Mouse (Mus musculus) hindbrain, embryonic 11.5 days (tissue): ENCODE data around the gene Dlg2. TPM values are rescaled to one million over a fixed set of nuclear protein-coding genes. Genes with fewer than 3 reads are reported as not detected.
A peak's percentile ranks its signal among the peaks of the same experiment; 100 is the strongest.

Experiments used
- ATAC-seq: fragments of 200-750 bp; cut with Nextera tagmentation; 2 replicates; pipeline ENCODE4 v1.8.0; 2017; ENCODE audit warnings: mild to moderate bottlenecking, moderate TSS enrichment, moderate library complexity; ENCODE audit not compliant: low FRiP score
- DNase-seq: peaks from one replicate; pipeline ENCODE4 v3.0.0-alpha.2; 2015; ENCODE audit warnings: low spot score
- H3K27ac ChIP-seq: fragments of 300-500 bp; sonication (generic); 2 replicates; pipeline ENCODE4 v1.5.1; 2014; ENCODE audit warnings: mild to moderate bottlenecking, low read depth, low read length
- H3K27me3 ChIP-seq: fragments of 300-500 bp; sonication (generic); 2 replicates; pipeline ENCODE4 v1.6.1; 2014; ENCODE audit warnings: mild to moderate bottlenecking, low read length, moderate library complexity, mixed read lengths; ENCODE audit not compliant: control insufficient read depth, insufficient read depth
- H3K36me3 ChIP-seq: fragments of 300-500 bp; sonication (generic); 2 replicates; pipeline ENCODE4 v1.6.1; 2014; ENCODE audit warnings: mild to moderate bottlenecking, low read length, moderate library complexity, mixed read lengths; ENCODE audit not compliant: control insufficient read depth, insufficient read depth
- H3K4me1 ChIP-seq: fragments of 300-500 bp; sonication (generic); replicated peaks from 2 replicates; pipeline ENCODE4 v1.6.1; 2014; ENCODE audit warnings: low read length, mixed read lengths; ENCODE audit not compliant: control insufficient read depth, insufficient read depth
- H3K4me2 ChIP-seq: fragments of 300-500 bp; sonication (generic); replicated peaks from 2 replicates; pipeline ENCODE4 v1.6.1; 2014; ENCODE audit warnings: mild to moderate bottlenecking, low read depth, low read length
- H3K4me3 ChIP-seq: fragments of 300-500 bp; sonication (generic); 2 replicates; pipeline ENCODE4 v1.5.1; 2014; ENCODE audit warnings: low read depth, low read length
- H3K9ac ChIP-seq: fragments of 300-500 bp; sonication (generic); 2 replicates; pipeline ENCODE4 v1.6.1; 2014; ENCODE audit warnings: low read depth, low read length
- H3K9me3 ChIP-seq: fragments of 300-500 bp; sonication (generic); 2 replicates; pipeline ENCODE4 v1.6.1; 2016; ENCODE audit warnings: low read length; ENCODE audit not compliant: control insufficient read depth
- WGBS: fragments of 180-500 bp; shearing (Covaris S2); extraction: QIAGEN DNeasy Blood & Tissue Kit; methylation state at CpG from one replicate; pipeline ENCODE4 v1.1.7; 2014; 5-methylcytosine and 5-hydroxymethylcytosine counted together
- polyA plus RNA-seq: library from polyadenylated mRNA; unstranded; fragments of >200 nt; fragmentation: Nextera tagmentation; extraction: Ambion mirVana; gene quantifications from 2 replicates; pipeline ENCODE4 v1.2.1, GENCODE M21; 2014

Dlg2 gene
- polyA plus RNA-seq, 1 experiment from 2014 or later = 3.1 TPM

GRCm38 (mm10) chr7:91214921-91215320 is 738.4 kb downstream of the Dlg2 start:
- no peak for ATAC-seq
- Histone ChIP-seq H3K36me3 (no peaks in the 10 kb centered on the region), H3K4me3 (no peak overlapping the region), H3K27me3 (no peaks in the 10 kb centered on the region), H3K4me2 (no peak overlapping the region), H3K9me3 (no peaks in the 10 kb centered on the region), H3K4me1 (no peaks in the 10 kb centered on the region), H3K27ac (no peak overlapping the region), H3K9ac (no peak overlapping the region)
- WGBS = 74% methylated on average over 1 of the region's 1 CpGs
- no peak for DNase-seq

DNA sequence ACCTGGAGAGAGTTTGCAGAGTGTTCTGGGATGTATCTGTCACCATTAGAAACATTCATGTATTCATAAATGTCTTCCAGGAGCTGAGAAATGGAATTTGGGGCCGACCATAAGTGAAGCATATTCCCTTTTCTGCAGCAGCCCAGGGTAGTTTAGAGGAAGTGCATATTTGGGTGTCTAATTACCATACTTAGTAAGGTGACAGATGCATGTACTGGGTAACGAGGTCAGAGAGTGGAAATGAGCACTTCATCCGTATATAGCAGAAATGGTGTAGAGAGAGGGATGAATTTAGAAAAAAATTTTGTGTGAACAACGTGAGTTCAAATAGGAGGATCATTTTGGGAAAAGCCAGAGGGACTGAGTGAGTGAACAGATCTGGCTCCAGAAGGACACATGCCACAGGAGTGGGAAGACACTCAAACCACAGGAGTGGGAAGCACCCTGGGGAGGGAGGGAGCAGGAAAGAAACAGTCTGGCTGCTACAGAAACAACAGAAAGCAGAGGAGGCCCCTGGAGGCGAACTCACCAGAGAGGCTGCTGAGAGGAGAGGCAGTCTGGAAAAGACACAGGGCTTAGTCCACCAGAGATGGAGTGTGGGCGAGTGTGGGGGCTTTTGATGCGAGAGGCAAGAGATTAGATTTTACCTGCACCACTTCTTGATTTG is 742.0 kb downstream of the Dlg2 start:
- no peaks in the 10 kb centered on the region for H3K36me3 ChIP-seq
- DNase-seq = no peak

DNA sequence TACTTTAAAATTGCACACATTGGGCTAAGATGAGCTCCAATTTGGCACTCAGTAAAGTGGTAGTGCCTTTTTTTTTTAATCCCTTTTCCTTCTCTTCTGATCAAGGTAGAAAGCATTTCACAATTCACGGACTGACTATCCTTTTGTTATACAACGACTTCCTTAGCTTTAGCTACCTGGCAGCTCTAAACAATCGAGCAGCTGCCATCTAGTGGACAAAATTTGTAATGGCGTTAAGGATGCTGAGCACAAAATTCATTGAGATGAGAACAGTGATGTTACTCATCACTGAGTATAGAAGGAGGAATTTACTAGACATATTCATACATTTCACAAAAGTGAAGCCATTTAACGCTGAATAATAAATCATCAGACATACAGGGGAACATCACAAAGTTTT is 750.0 kb downstream of the Dlg2 start:
- no peak overlapping the region for H3K4me2 ChIP-seq
- DNase-seq = peak; percentile 82

More for the DNA sequence above, 742.0 kb downstream of the Dlg2 start:
- Histone ChIP-seq H3K4me1 (no peaks in the 10 kb centered on the region), H3K4me2 (no peak overlapping the region), H3K9ac (no peak overlapping the region), H3K9me3 (no peaks in the 10 kb centered on the region), H3K27me3 (no peaks in the 10 kb centered on the region), H3K4me3 (no peak overlapping the region), H3K27ac (no peak overlapping the region)
- 70% methylated on average over 7 of the region's 7 CpGs for WGBS
- no peak for ATAC-seq

GRCm38 (mm10) chr7:91241718-91242117 is 765.2 kb downstream of the Dlg2 start:
- no peak overlapping the region for H3K9ac ChIP-seq
- 77% methylated on average over 4 of the region's 4 CpGs for WGBS
- H3K36me3 ChIP-seq = no peaks in the 10 kb centered on the region
- H3K4me1 ChIP-seq = no peaks in the 10 kb centered on the region
- H3K27me3 ChIP-seq = no peaks in the 10 kb centered on the region
- no peaks in the 10 kb centered on the region for H3K9me3 ChIP-seq
- no peak overlapping the region for H3K4me2 ChIP-seq
- no peak for ATAC-seq
- no peak overlapping the region for H3K4me3 ChIP-seq
- H3K27ac ChIP-seq = no peak overlapping the region
- DNase-seq = no peak

More for the DNA sequence above, 750.0 kb downstream of the Dlg2 start:
- H3K4me1 ChIP-seq = no peaks in the 10 kb centered on the region
- no peaks in the 10 kb centered on the region for H3K9me3 ChIP-seq
- no peaks in the 10 kb centered on the region for H3K36me3 ChIP-seq
- H3K27me3 ChIP-seq = no peaks in the 10 kb centered on the region
- ATAC-seq = peak; percentile 49
- no peak overlapping the region for H3K4me3 ChIP-seq
- no peak overlapping the region for H3K9ac ChIP-seq
- H3K27ac ChIP-seq = no peak overlapping the region
- WGBS = under 1% methylated on average over 5 of the region's 5 CpGs

DNA sequence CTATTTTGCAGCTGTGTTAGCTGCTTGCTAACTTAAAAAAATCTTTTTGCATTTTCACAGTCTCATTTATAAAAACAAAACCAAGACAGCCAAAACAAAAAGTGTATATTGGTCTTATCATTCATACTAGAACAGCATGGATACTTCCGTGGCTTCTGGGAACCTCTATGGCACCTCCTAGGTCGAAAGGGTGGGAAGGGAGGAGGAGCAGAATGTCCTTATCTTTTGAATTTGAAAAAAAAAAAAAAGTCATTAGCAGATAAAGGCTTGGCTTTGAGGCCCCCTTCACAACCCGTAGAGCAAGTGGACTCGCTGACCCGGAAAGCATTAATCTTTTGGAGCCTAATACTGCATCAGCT is 785.2 kb downstream of the Dlg2 start:
- Histone ChIP-seq H3K4me1 (no peaks in the 10 kb centered on the region), H3K9ac (peak overlapping the region; percentile 57; the same call in 1 of the 2 replicates), H3K4me2 (peak overlapping the region; percentile 76), H3K27me3 (no peaks in the 10 kb centered on the region), H3K4me3 (peak overlapping the region; percentile 48), H3K36me3 (no peaks in the 10 kb centered on the region), H3K27ac (no peak overlapping the region), H3K9me3 (no peaks in the 10 kb centered on the region)
- DNase-seq = no peak
- ATAC-seq = no peak
- WGBS = 2% methylated on average over 5 of the region's 5 CpGs

GRCm38 (mm10) chr7:91262031-91262951 is 785.8 kb downstream of the Dlg2 start:
- Histone ChIP-seq H3K27me3 (no peaks in the 10 kb centered on the region), H3K9me3 (no peaks in the 10 kb centered on the region), H3K4me1 (no peaks in the 10 kb centered on the region), H3K4me2 (peak overlapping the region; percentile 76), H3K4me3 (peak overlapping the region; percentile 48), H3K27ac (no peak overlapping the region), H3K9ac (peak overlapping the region; percentile 57), H3K36me3 (no peaks in the 10 kb centered on the region)
- peak; percentile 91 for ATAC-seq
- WGBS = under 1% methylated on average over 34 of the region's 34 CpGs
- DNase-seq = peak; percentile 74

GRCm38 (mm10) chr7:91262998-91263397 is 786.5 kb downstream of the Dlg2 start:
- DNase-seq = no peak
- no peaks in the 10 kb centered on the region for H3K36me3 ChIP-seq
- H3K4me1 ChIP-seq = no peaks in the 10 kb centered on the region
- H3K9me3 ChIP-seq = no peaks in the 10 kb centered on the region
- WGBS = 7% methylated on average over 9 of the region's 9 CpGs
- no peak overlapping the region for H3K27ac ChIP-seq
- ATAC-seq = peak; percentile 22
- peak overlapping the region; percentile 48 for H3K4me3 ChIP-seq
- H3K27me3 ChIP-seq = no peaks in the 10 kb centered on the region
- H3K9ac ChIP-seq = peak overlapping the region; percentile 57; the same call in 1 of the 2 replicates
- peak overlapping the region; percentile 76 for H3K4me2 ChIP-seq

GRCm38 (mm10) chr7:91267764-91268163 is 791.3 kb downstream of the Dlg2 start:
- peak; percentile 42 for DNase-seq
- WGBS = 46% methylated on average over 1 of the region's 1 CpGs

More at GRCm38 (mm10) chr7:91267764-91268163, 791.3 kb downstream of the Dlg2 start:
- no peak overlapping the region for H3K4me3 ChIP-seq
- H3K36me3 ChIP-seq = no peaks in the 10 kb centered on the region
- no peak for ATAC-seq
- H3K9ac ChIP-seq = no peak overlapping the region
- H3K27me3 ChIP-seq = no peaks in the 10 kb centered on the region
- H3K27ac ChIP-seq = no peak overlapping the region
- H3K9me3 ChIP-seq = no peaks in the 10 kb centered on the region
- no peak overlapping the region for H3K4me2 ChIP-seq
- H3K4me1 ChIP-seq = no peaks in the 10 kb centered on the region
